Mouse (Mus musculus) ES-Bruce4 (cell line): ENCODE results near the gene Ptprm. TPM values are rescaled to one million over a fixed set of nuclear protein-coding genes. Genes with fewer than 3 reads are reported as not detected.

Experiments used
- H3K27ac ChIP-seq: 2 replicates; pipeline ENCODE4 v1.5.1; 2012; ENCODE audit warnings: low read length, inconsistent platforms; ENCODE audit not compliant: insufficient read depth
- H3K27me3 ChIP-seq: 2 replicates; pipeline ENCODE4 v1.6.1; 2012; ENCODE audit warnings: mild to moderate bottlenecking, low read length, inconsistent platforms; ENCODE audit not compliant: control insufficient read depth, poor library complexity, insufficient read depth, severe bottlenecking
- H3K36me3 ChIP-seq: 2 replicates; pipeline ENCODE4 v1.6.1; 2012; ENCODE audit warnings: inconsistent platforms, mild to moderate bottlenecking, low read length, moderate library complexity; ENCODE audit not compliant: control insufficient read depth, poor library complexity, insufficient read depth, severe bottlenecking
- H3K4me1 ChIP-seq: one replicate; pipeline ENCODE4 v1.8.1; 2011; ENCODE audit warnings: low read length; ENCODE audit not compliant: control insufficient read depth, insufficient read depth
- H3K4me3 ChIP-seq: 2 replicates; pipeline ENCODE4 v1.5.1; 2011; ENCODE audit warnings: low read depth, mild to moderate bottlenecking, low read length
- H3K9ac ChIP-seq: 2 replicates; pipeline ENCODE4 v1.6.1; 2012; ENCODE audit warnings: low read depth, mild to moderate bottlenecking, inconsistent platforms; ENCODE audit not compliant: poor library complexity, severe bottlenecking
- H3K9me3 ChIP-seq: replicated peaks from 2 replicates; pipeline ENCODE4 v1.6.1; 2012; ENCODE audit warnings: mild to moderate bottlenecking, low read length, inconsistent platforms; ENCODE audit not compliant: control insufficient read depth, poor library complexity, insufficient read depth, severe bottlenecking
- CTCF ChIP-seq: IDR thresholded peaks from one replicate; pipeline ENCODE4 v1.8.1; 2011; ENCODE audit warnings: low read depth, low read length
- EP300 ChIP-seq: IDR thresholded peaks from 2 replicates; pipeline ENCODE4 v1.6.1; 2011; ENCODE audit warnings: low read depth, low read length; ENCODE audit not compliant: insufficient read depth
- POLR2A ChIP-seq: IDR thresholded peaks from one replicate; pipeline ENCODE4 v1.8.1; 2011; ENCODE audit warnings: low read length; ENCODE audit not compliant: insufficient read depth
- polyA plus RNA-seq: library from polyadenylated mRNA; stranded (reverse); fragments of >200 nt; gene quantifications from 2 replicates; pipeline ENCODE4 v1.2.4, GENCODE M21; 2011; ENCODE audit warnings: low read depth; ENCODE audit not compliant: missing spikeins, insufficient read depth, insufficient read length

The Ptprm gene
- polyA plus RNA-seq, 1 experiment: 10.8 TPM

- Histone ChIP-seq H3K4me1 (no peaks in the 10 kb centered on the region), H3K27ac (no peak overlapping the region), H3K4me3 (no peak overlapping the region), H3K9ac (no peak overlapping the region), H3K36me3 (no peaks in the 10 kb centered on the region), H3K27me3 (no peaks in the 10 kb centered on the region), H3K9me3 (no peaks in the 10 kb centered on the region)
- no peak for TF ChIP-seq POLR2A
- TF ChIP-seq CTCF: no peak
- TF ChIP-seq EP300: no peak
These were observed 624.3 kb downstream of the Ptprm start for GRCm38 (mm10) chr17:66729979-66730378.

- Histone ChIP-seq H3K4me1 (no peaks in the 10 kb centered on the region), H3K4me3 (peak overlapping the region; percentile 6; the same call in 1 of the 2 replicates), H3K36me3 (no peaks in the 10 kb centered on the region), H3K27me3 (no peaks in the 10 kb centered on the region), H3K27ac (no peak overlapping the region), H3K9me3 (no peaks in the 10 kb centered on the region), H3K9ac (no peak overlapping the region)
- TF ChIP-seq POLR2A (no peak), CTCF (no peak), EP300 (no peak)
These were observed 633.3 kb downstream of the Ptprm start for GRCm38 (mm10) chr17:66720992-66721351.

GRCm38 (mm10) chr17:66720200-66720991 is 633.9 kb downstream of the Ptprm start:
- H3K27me3 ChIP-seq: no peaks in the 10 kb centered on the region
- H3K9ac ChIP-seq: no peak overlapping the region
- H3K4me3 ChIP-seq: peak overlapping the region; percentile 6; the same call in 1 of the 2 replicates
- H3K36me3 ChIP-seq: no peaks in the 10 kb centered on the region
- H3K9me3 ChIP-seq: no peaks in the 10 kb centered on the region
- TF ChIP-seq POLR2A (no peak), CTCF (no peak), EP300 (no peak)
- no peaks in the 10 kb centered on the region for H3K4me1 ChIP-seq
- no peak overlapping the region for H3K27ac ChIP-seq

GRCm38 (mm10) chr17:66712456-66713205 is 641.6 kb downstream of the Ptprm start:
- Histone ChIP-seq H3K9me3 (no peaks in the 10 kb centered on the region), H3K9ac (no peak overlapping the region), H3K4me3 (no peak overlapping the region), H3K36me3 (no peaks in the 10 kb centered on the region), H3K4me1 (no peaks in the 10 kb centered on the region), H3K27me3 (no peaks in the 10 kb centered on the region), H3K27ac (no peak overlapping the region)
- TF ChIP-seq POLR2A (no peak), CTCF (no peak), EP300 (no peak)

- no peaks in the 10 kb centered on the region for H3K4me1 ChIP-seq
- H3K9me3 ChIP-seq: no peaks in the 10 kb centered on the region
- H3K36me3 ChIP-seq: no peaks in the 10 kb centered on the region
- no peak overlapping the region for H3K4me3 ChIP-seq
- no peak overlapping the region for H3K27ac ChIP-seq
- TF ChIP-seq POLR2A (no peak), CTCF (no peak)
- H3K27me3 ChIP-seq: no peaks in the 10 kb centered on the region
- H3K9ac ChIP-seq: no peak overlapping the region
These were observed 642.8 kb downstream of the Ptprm start for GRCm38 (mm10) chr17:66711221-66712016.
